Mouse (Mus musculus) CH12.LX (cell line): Measurements from ENCODE around the gene Fpgs. TPM values are rescaled to one million over a fixed set of nuclear protein-coding genes. Genes with fewer than 3 reads are reported as not detected.

ENCODE experiments used
- DNase-seq: peaks from one replicate; pipeline ENCODE4 v3.0.0-alpha.2; 2013; ENCODE audit errors: extremely low read depth
- H3K27ac ChIP-seq: 2 replicates; pipeline ENCODE4 v1.5.1; 2012; ENCODE audit warnings: low read depth, mild to moderate bottlenecking, control low read depth, moderate library complexity; ENCODE audit not compliant: insufficient read depth
- H3K27me3 ChIP-seq: replicated peaks from 2 replicates; pipeline ENCODE3; 2012; ENCODE audit warnings: inconsistent platforms
- H3K36me3 ChIP-seq, 2 experiments: replicated peaks in 1 of 2; 2 replicates each; pipeline versions ENCODE3 to v1.6.1; 2012; ENCODE audit warnings: inconsistent platforms in 1 of 2, low read length in 1 of 2, mild to moderate bottlenecking in 1 of 2, mixed read lengths in 1 of 2, moderate library complexity in 1 of 2; ENCODE audit not compliant: control insufficient read depth in 1 of 2, insufficient read depth in 1 of 2
- H3K4me1 ChIP-seq, 2 experiments: 2 replicates each; pipeline ENCODE4 v1.6.1; 2012; ENCODE audit warnings: inconsistent platforms in 1 of 2, moderate library complexity in 1 of 2; ENCODE audit not compliant: insufficient read depth in 2 of 2, control insufficient read depth in 1 of 2
- H3K4me2 ChIP-seq: 2 replicates; pipeline ENCODE4 v1.6.1; 2012; ENCODE audit warnings: low read depth, mild to moderate bottlenecking, control low read depth; ENCODE audit not compliant: poor library complexity, insufficient read depth, severe bottlenecking
- H3K4me3 ChIP-seq, 3 experiments: fragments of 150-350 bp in 1 of 3; sonication (generic) in 1 of 3; replicated peaks in 1 of 3; 2 replicates each; pipeline versions ENCODE3 to v1.5.1; 2011 to 2012; ENCODE audit warnings: low read depth in 2 of 3, low read length in 2 of 3, mild to moderate bottlenecking in 2 of 3, moderate library complexity in 2 of 3, control low read depth in 1 of 3, improper control_type of control experiment in 1 of 3, inconsistent platforms in 1 of 3, mixed read lengths in 1 of 3; ENCODE audit not compliant: poor library complexity in 1 of 3
- H3K79me2 ChIP-seq: replicated peaks from 2 replicates; pipeline ENCODE4 v1.6.1; 2012; ENCODE audit warnings: mild to moderate bottlenecking, moderate library complexity; ENCODE audit not compliant: control insufficient read depth, poor library complexity, insufficient read depth, severe bottlenecking; ENCODE audit errors: extremely low read depth
- H3K9ac ChIP-seq: 2 replicates; pipeline ENCODE4 v1.6.1; 2012; ENCODE audit warnings: low read depth, mild to moderate bottlenecking, control low read depth, moderate library complexity; ENCODE audit not compliant: insufficient read depth
- H3K9me3 ChIP-seq: replicated peaks from 2 replicates; pipeline ENCODE3; 2012; ENCODE audit warnings: low read length, inconsistent platforms, mixed read lengths
- BHLHE40 ChIP-seq: IDR thresholded peaks from 2 replicates; pipeline ENCODE4 v1.6.1; 2011; ENCODE audit warnings: mild to moderate bottlenecking, low read depth, low read length, improper control_type of control experiment
- CHD1 ChIP-seq: IDR thresholded peaks from 2 replicates; pipeline ENCODE4 v1.6.1; 2012; ENCODE audit warnings: low read depth, low read length, improper control_type of control experiment, inconsistent platforms
- CHD2 ChIP-seq: IDR thresholded peaks from 2 replicates; pipeline ENCODE4 v1.6.1; 2011; ENCODE audit warnings: low read length, improper control_type of control experiment
- CTCF ChIP-seq, 2 experiments: IDR thresholded peaks in 1 of 2; conservative IDR thresholded peaks in 1 of 2; 2 replicates each; pipeline ENCODE4 v1.5.1; 2011 to 2012; ENCODE audit warnings: low read depth in 2 of 2, low read length in 2 of 2, improper control_type of control experiment in 1 of 2, inconsistent platforms in 1 of 2, mild to moderate bottlenecking in 1 of 2, moderate library complexity in 1 of 2
- ELF1 ChIP-seq: IDR thresholded peaks from 2 replicates; pipeline ENCODE4 v1.6.1; 2014; ENCODE audit warnings: low read depth, mild to moderate bottlenecking, inconsistent platforms, low read length, improper control_type of control experiment
- EP300 ChIP-seq: IDR thresholded peaks from 2 replicates; pipeline ENCODE4 v1.6.1; 2011; ENCODE audit warnings: low read length, improper control_type of control experiment
- HCFC1 ChIP-seq: IDR thresholded peaks from 2 replicates; pipeline ENCODE4 v1.6.1; 2012; ENCODE audit warnings: low read depth, mild to moderate bottlenecking, inconsistent platforms, low read length, improper control_type of control experiment
- IRF4 ChIP-seq: IDR thresholded peaks from 2 replicates; pipeline ENCODE4 v1.6.1; 2014; ENCODE audit warnings: low read depth, mild to moderate bottlenecking, inconsistent platforms, low read length, improper control_type of control experiment
- JUN ChIP-seq: IDR thresholded peaks from 2 replicates; pipeline ENCODE4 v1.6.1; 2011; ENCODE audit warnings: low read depth, mild to moderate bottlenecking, low read length, improper control_type of control experiment, moderate library complexity; ENCODE audit not compliant: insufficient read depth
- JUND ChIP-seq: conservative IDR thresholded peaks from 2 replicates; pipeline ENCODE4 v1.6.1; 2011; ENCODE audit warnings: low read depth, low read length, improper control_type of control experiment
- MEF2A ChIP-seq: IDR thresholded peaks from 2 replicates; pipeline ENCODE4 v1.6.1; 2014; ENCODE audit warnings: low read depth, mild to moderate bottlenecking, inconsistent platforms, low read length, improper control_type of control experiment, borderline replicate concordance
- MXI1 ChIP-seq: IDR thresholded peaks from 2 replicates; pipeline ENCODE4 v1.6.1; 2011; ENCODE audit warnings: mild to moderate bottlenecking, low read depth, low read length, improper control_type of control experiment
- MYC ChIP-seq: IDR thresholded peaks from 2 replicates; pipeline ENCODE4 v1.6.1; 2011; ENCODE audit warnings: low read depth, mild to moderate bottlenecking, improper control_type of control experiment, low read length
- NELFE ChIP-seq: IDR thresholded peaks from 2 replicates; pipeline ENCODE4 v1.6.1; 2011; ENCODE audit warnings: low read depth, low read length, improper control_type of control experiment
- POLR2AphosphoS2 ChIP-seq: IDR thresholded peaks from 2 replicates; pipeline ENCODE4 v1.6.1; 2011; ENCODE audit warnings: low read depth, low read length, improper control_type of control experiment
- RCOR1 ChIP-seq: conservative IDR thresholded peaks from 2 replicates; pipeline ENCODE4 v1.6.1; 2012; ENCODE audit warnings: low read depth, mild to moderate bottlenecking, inconsistent platforms, low read length, improper control_type of control experiment
- SIN3A ChIP-seq: IDR thresholded peaks from 2 replicates; pipeline ENCODE4 v1.6.1; 2012; ENCODE audit warnings: low read length, improper control_type of control experiment, inconsistent platforms
- TBP ChIP-seq: conservative IDR thresholded peaks from 2 replicates; pipeline ENCODE4 v1.6.1; 2011; ENCODE audit warnings: low read depth, low read length, improper control_type of control experiment
- UBTF ChIP-seq: IDR thresholded peaks from 2 replicates; pipeline ENCODE4 v1.6.1; 2012; ENCODE audit warnings: low read depth, mild to moderate bottlenecking, inconsistent platforms, low read length, improper control_type of control experiment, moderate library complexity
- USF1 ChIP-seq: IDR thresholded peaks from 2 replicates; pipeline ENCODE4 v1.6.1; 2014; ENCODE audit warnings: low read depth, mild to moderate bottlenecking, inconsistent platforms, low read length, improper control_type of control experiment
- USF2 ChIP-seq: conservative IDR thresholded peaks from 2 replicates; pipeline ENCODE4 v1.6.1; 2011; ENCODE audit warnings: low read depth, low read length, improper control_type of control experiment
- ZC3H11A ChIP-seq: IDR thresholded peaks from 2 replicates; pipeline ENCODE4 v1.6.1; 2012; ENCODE audit warnings: low read depth, mild to moderate bottlenecking, inconsistent platforms, low read length, improper control_type of control experiment
- ZKSCAN1 ChIP-seq: IDR thresholded peaks from 2 replicates; pipeline ENCODE4 v1.6.1; 2012; ENCODE audit warnings: low read depth, inconsistent platforms, low read length, improper control_type of control experiment, borderline replicate concordance
- ZMIZ1 ChIP-seq: IDR thresholded peaks from 2 replicates; pipeline ENCODE4 v1.6.1; 2012; ENCODE audit warnings: low read depth, mild to moderate bottlenecking, inconsistent platforms, low read length, improper control_type of control experiment
- dilution Hi-C: fragments of 300-500 bp; cut with MboI; formaldehyde crosslinking; loops from 2 replicates; pipeline ENCODE4 v1.14.3; 2020; ENCODE audit warnings: low sequenced_read_pairs; ENCODE audit not compliant: extremely low pct_unique_long_range_greater_than_20kb, extremely low pct_ligation_motif_present
- in situ Hi-C: fragments of 300-500 bp; cut with MboI; formaldehyde crosslinking; loops from 3 replicates; pipeline ENCODE4 v1.14.3; 2019; ENCODE audit warnings: low sequenced_read_pairs, low pct_ligation_motif_present, low pct_unique_long_range_greater_than_20kb, mixed read lengths
- polyA plus RNA-seq: library from polyadenylated mRNA; unstranded; fragments of >175 nt; gene quantifications from 2 replicates; pipeline ENCODE4 v1.2.1, GENCODE M21; 2012; ENCODE audit warnings: low read depth; ENCODE audit not compliant: insufficient read length
- total RNA-seq, 2 experiments: library from RNA; depleted of rRNA; stranded (reverse); fragments of 300-350 nt in 1 of 2; fragments of >200 nt in 1 of 2; gene quantifications; 2 replicates each; pipeline ENCODE4 v1.2.3; 2012 to 2014

Fpgs gene
- total and polyA plus RNA-seq, 3 experiments = 31.8 to 59.2 (median 41.8) TPM

GRCm38 (mm10) chr2:32669876-32670275 lies 34.1 kb downstream of the Fpgs start:
- no peaks in the 10 kb centered on the region for H3K79me2 ChIP-seq
- no peak overlapping the region for H3K4me3 ChIP-seq
- no peak overlapping the region for H3K27ac ChIP-seq
- no peaks in the 10 kb centered on the region for H3K27me3 ChIP-seq
- TF ChIP-seq ZMIZ1 (no peak), MXI1 (no peak), UBTF (no peak), CHD1 (no peak), MYC (no peak), MEF2A (no peak), RCOR1 (no peak), CTCF (conservative IDR thresholded peaks at IDR 0.05 in 1 of 2, IDR thresholded peaks at IDR 0.05 in 1 of 2; ENCODE audit: low read depth in 2 of 2, low read length in 2 of 2) (no peak), ELF1 (no peak), POLR2AphosphoS2 (no peak), HCFC1 (no peak)
- H3K4me1 ChIP-seq = peaks cover 24 to 33% of the 10 kb centered on the region in 2 experiments
- dilution Hi-C loops (no loop called here), in situ Hi-C loops (loop anchor here (5.0 kb wide), 1 partner anchor 38 kb away; no protein-coding TSS in a partner anchor)
- no peak overlapping the region for H3K4me2 ChIP-seq
- H3K36me3 ChIP-seq = no peaks in the 10 kb centered on the region
- H3K9me3 ChIP-seq = no peaks in the 10 kb centered on the region
- H3K9ac ChIP-seq = no peak overlapping the region
- DNase-seq = no peak

DNA sequence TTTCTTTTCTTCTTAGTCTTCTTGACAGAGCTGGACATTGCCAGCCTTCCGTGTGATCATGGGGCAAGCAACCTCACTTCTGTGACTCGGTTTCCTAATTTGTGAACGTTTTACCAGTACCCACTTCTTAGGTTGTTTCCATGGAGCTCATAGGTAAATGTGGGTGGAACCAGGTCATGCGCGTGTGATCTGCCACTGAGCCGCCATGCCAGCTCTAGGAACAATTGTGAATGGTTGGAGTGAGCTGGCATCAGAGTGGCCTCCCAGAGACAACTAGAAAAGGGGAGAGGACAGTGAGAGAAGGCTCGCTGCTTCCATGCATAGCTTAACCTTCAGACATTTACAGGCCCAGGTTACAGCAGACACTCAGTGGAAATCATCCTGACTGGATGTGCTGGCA lies 35.8 kb downstream of the Fpgs start:
- H3K79me2 ChIP-seq = no peaks in the 10 kb centered on the region
- H3K4me3 ChIP-seq = no peak overlapping the region
- DNase-seq = no peak
- H3K27ac ChIP-seq = no peak overlapping the region
- no peak overlapping the region for H3K9ac ChIP-seq
- no peak for TF ChIP-seq NELFE
- no peak for TF ChIP-seq RCOR1
- TF ChIP-seq CTCF (conservative IDR thresholded peaks at IDR 0.05 in 1 of 2, IDR thresholded peaks at IDR 0.05 in 1 of 2; ENCODE audit: low read depth in 2 of 2, low read length in 2 of 2) = no peak
- TF ChIP-seq CHD1 = no peak
- TF ChIP-seq HCFC1 = no peak
- TF ChIP-seq CHD2 = no peak
- H3K4me2 ChIP-seq = no peak overlapping the region
- H3K9me3 ChIP-seq = no peaks in the 10 kb centered on the region
- dilution Hi-C loops = no loop called here
- peaks cover 23 to 31% of the 10 kb centered on the region in 2 experiments for H3K4me1 ChIP-seq
- H3K27me3 ChIP-seq = no peaks in the 10 kb centered on the region
- in situ Hi-C loops = no loop called here
- H3K36me3 ChIP-seq = no peaks in the 10 kb centered on the region

GRCm38 (mm10) chr2:32667775-32668174 lies 36.2 kb downstream of the Fpgs start:
- TF ChIP-seq USF1 (no peak), MYC (no peak), JUND (no peak), ZC3H11A (no peak), ELF1 (no peak), USF2 (no peak), BHLHE40 (no peak), IRF4 (no peak), CHD2 (no peak), ZKSCAN1 (no peak), POLR2AphosphoS2 (no peak), NELFE (no peak), CTCF (conservative IDR thresholded peaks at IDR 0.05 in 1 of 2, IDR thresholded peaks at IDR 0.05 in 1 of 2; ENCODE audit: low read depth in 2 of 2, low read length in 2 of 2) (no peak), SIN3A (no peak), EP300 (no peak), TBP (no peak), MXI1 (no peak), JUN (no peak)
- Histone ChIP-seq H3K9me3 (no peaks in the 10 kb centered on the region), H3K4me1 (peaks cover 19 to 29% of the 10 kb centered on the region in 2 experiments), H3K4me2 (no peak overlapping the region; the same call in 1 of the 2 replicates), H3K79me2 (no peaks in the 10 kb centered on the region), H3K9ac (no peak overlapping the region), H3K4me3 (no peak overlapping the region), H3K27ac (no peak overlapping the region), H3K27me3 (no peaks in the 10 kb centered on the region), H3K36me3 (no peaks in the 10 kb centered on the region)
- dilution Hi-C loops = no loop called here
- in situ Hi-C loops = no loop called here
- no peak for DNase-seq
